Mouse (Mus musculus) heart, postnatal 4 days (tissue): Measurements from ENCODE around the gene Calr4. TPM values are rescaled to one million over a fixed set of nuclear protein-coding genes. Genes with fewer than 3 reads are reported as not detected.

Experiments
- DNase-seq: peaks from one replicate; pipeline ENCODE4 v3.0.0; 2021
- total RNA-seq, 2 experiments: library from RNA; stranded (reverse); gene quantifications; 2 replicates each; pipeline ENCODE4 v1.2.3; 2021

Gene Calr4
- total RNA-seq, 2 experiments from 2014 or later, result not detected

- DNase-seq, result peak; percentile 97
Observed at GRCm38 (mm10) chr4:109279689-109280458, 45.6 kb downstream of the Calr4 start, which contains the start of gene Eps15. Gene Eps15, plus strand, starts transcription at chr4:109280268.

- peak; percentile 38 for DNase-seq
Observed at GRCm38 (mm10) chr4:109280459-109281160, 46.3 kb downstream of the Calr4 start.

- no peak for DNase-seq
Observed at GRCm38 (mm10) chr4:109281161-109281560, 46.9 kb downstream of the Calr4 start.

- no peak for DNase-seq
Observed at GRCm38 (mm10) chr4:109281946-109282345, 47.7 kb downstream of the Calr4 start.

GRCm38 (mm10) chr4:109294629-109295028 is 60.3 kb downstream of the Calr4 start:
- no peak for DNase-seq

- DNase-seq, result no peak
Observed at GRCm38 (mm10) chr4:109296510-109296909, 62.2 kb downstream of the Calr4 start.

GRCm38 (mm10) chr4:109299136-109299535 is 64.9 kb downstream of the Calr4 start:
- no peak for DNase-seq

Other genes starting within 250 kb of the Calr4 start
- 10 to 100 TPM; 86.6 to 98.9 TPM for gene Nrd1, start 233.8 kb upstream of the Calr4 start, total RNA-seq
- gene Osbpl9, start 32.2 kb upstream of the Calr4 start, total RNA-seq, result 10 to 100 TPM; 71.7 to 73.4 TPM
- 10 to 100 TPM; 42.5 to 45.9 TPM for gene Eps15, start 45.8 kb downstream of the Calr4 start, total RNA-seq
- 1 to 10 TPM; 3.3 to 4.1 TPM for gene Ttc39a, start 172.1 kb downstream of the Calr4 start, total RNA-seq